Mouse (Mus musculus): ENCODE measurements around the gene Aifm2. TPM values are rescaled to one million over a fixed set of nuclear protein-coding genes. Genes with fewer than 3 reads are reported as not detected.

Aifm2 gene
- total and polyA plus RNA-seq, 2 experiments from 2014 or later = 19.2 to 21.4 TPM

GRCm38 (mm10) chr10:61782799-61783611, 67.9 kb downstream of the Aifm2 start:
- H3K9ac ChIP-seq (replicated peaks; ENCODE audit: low read length, poor library complexity, severe bottlenecking) = peak overlapping the region; percentile 100
- ATAC-seq (ENCODE audit: low FRiP score) = peak; percentile 68

GRCm38 (mm10) chr10:61783621-61784251, 68.7 kb downstream of the Aifm2 start, which contains the start of gene H2afy2:
H2afy2 (minus strand) TSS chr10:61784147.
- DNase-seq (ENCODE audit: low spot score) (peak; percentile 90), ATAC-seq (ENCODE audit: low FRiP score) (peak; percentile 89)
- H3K27ac ChIP-seq (ENCODE audit: low read depth, low read length) = peak within 1 kb of the TSS; percentile 100
- under 1% methylated on average over 50 of the region's 50 CpGs for WGBS
- TF ChIP-seq CTCF (IDR thresholded peaks at IDR 0.05) = peak; percentile 68
- H3K9me3 ChIP-seq (ENCODE audit: low read length) = no peaks in the 10 kb centered on the region
- no peaks in the 10 kb centered on the region for H3K36me3 ChIP-seq (ENCODE audit: insufficient read depth, low read length)
- peaks cover 4% of the 10 kb centered on the region; the same call in 1 of the 2 replicates for H3K4me1 ChIP-seq (ENCODE audit: insufficient read depth, low read length)
- H3K9ac ChIP-seq (replicated peaks; ENCODE audit: low read length, poor library complexity, severe bottlenecking) = peak within 1 kb of the TSS; percentile 100
- peak within 1 kb of the TSS; percentile 59 for H3K4me2 ChIP-seq (ENCODE audit: low read depth, low read length, poor library complexity, severe bottlenecking)
- peak within 1 kb of the TSS; percentile 87 for H3K4me3 ChIP-seq (ENCODE audit: low read depth, low read length)
- no peaks in the 10 kb centered on the region for H3K27me3 ChIP-seq (ENCODE audit: insufficient read depth, low read length)

More at GRCm38 (mm10) chr10:61782799-61783611, 67.9 kb downstream of the Aifm2 start:
- Histone ChIP-seq H3K27me3 (ENCODE audit: insufficient read depth, low read length) (no peaks in the 10 kb centered on the region), H3K4me1 (ENCODE audit: insufficient read depth, low read length) (peaks cover 4% of the 10 kb centered on the region; the same call in 1 of the 2 replicates), H3K4me3 (ENCODE audit: low read depth, low read length) (peak overlapping the region; percentile 87), H3K9me3 (ENCODE audit: low read length) (no peaks in the 10 kb centered on the region), H3K4me2 (ENCODE audit: low read depth, low read length, poor library complexity, severe bottlenecking) (peak overlapping the region; percentile 59), H3K36me3 (ENCODE audit: insufficient read depth, low read length) (no peaks in the 10 kb centered on the region), H3K27ac (ENCODE audit: low read depth, low read length) (peak overlapping the region; percentile 100)
- peak; percentile 70 for DNase-seq (ENCODE audit: low spot score)
- TF ChIP-seq CTCF (IDR thresholded peaks at IDR 0.05) = peak; percentile 78
- 1% methylated on average over 69 of the region's 74 CpGs for WGBS

DNA sequence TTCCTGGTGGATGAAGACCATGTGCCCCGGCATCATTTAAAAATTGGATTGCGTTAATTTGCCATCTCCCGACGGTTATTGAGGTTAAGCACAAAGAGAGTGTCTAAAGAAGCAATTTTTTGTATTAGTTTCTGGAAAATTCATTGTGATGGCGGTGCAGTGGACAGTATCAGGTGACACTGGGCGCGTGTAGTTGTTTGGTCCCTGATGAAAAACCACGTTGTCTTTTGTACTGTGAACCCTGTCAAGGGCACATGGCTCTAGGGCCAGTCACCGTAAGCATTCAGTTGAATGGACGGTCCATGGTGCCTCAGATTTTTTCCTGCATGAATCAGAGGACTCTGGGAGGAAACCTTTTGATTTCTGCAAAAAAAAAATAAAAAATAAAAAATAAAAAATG, 69.4 kb downstream of the Aifm2 start:
- Histone ChIP-seq H3K4me3 (ENCODE audit: low read depth, low read length) (peak overlapping the region; percentile 87), H3K9ac (replicated peaks; ENCODE audit: low read length, poor library complexity, severe bottlenecking) (peak overlapping the region; percentile 100), H3K4me2 (ENCODE audit: low read depth, low read length, poor library complexity, severe bottlenecking) (peak overlapping the region; percentile 59), H3K9me3 (ENCODE audit: low read length) (no peaks in the 10 kb centered on the region), H3K4me1 (ENCODE audit: insufficient read depth, low read length) (peaks cover 4% of the 10 kb centered on the region; the same call in 1 of the 2 replicates), H3K27me3 (ENCODE audit: insufficient read depth, low read length) (no peaks in the 10 kb centered on the region), H3K36me3 (ENCODE audit: insufficient read depth, low read length) (no peaks in the 10 kb centered on the region), H3K27ac (ENCODE audit: low read depth, low read length) (peak overlapping the region; percentile 100)
- 10% methylated on average over 10 of the region's 10 CpGs for WGBS
- no peak for TF ChIP-seq CTCF (IDR thresholded peaks at IDR 0.05)
- ATAC-seq (ENCODE audit: low FRiP score) (peak; percentile 53; the same call in 1 of the 2 replicates), DNase-seq (ENCODE audit: low spot score) (peak; percentile 58)

GRCm38 (mm10) chr10:61787541-61788313, 72.7 kb downstream of the Aifm2 start:
- DNase-seq (ENCODE audit: low spot score) (no peak), ATAC-seq (ENCODE audit: low FRiP score) (no peak)
- H3K27ac ChIP-seq (ENCODE audit: low read depth, low read length) = no peak overlapping the region
- no peak for TF ChIP-seq CTCF (IDR thresholded peaks at IDR 0.05)
- no peaks in the 10 kb centered on the region for H3K36me3 ChIP-seq (ENCODE audit: insufficient read depth, low read length)
- H3K4me3 ChIP-seq (ENCODE audit: low read depth, low read length) = no peak overlapping the region
- H3K9ac ChIP-seq (replicated peaks; ENCODE audit: low read length, poor library complexity, severe bottlenecking) = no peak overlapping the region
- no peak overlapping the region for H3K4me2 ChIP-seq (ENCODE audit: low read depth, low read length, poor library complexity, severe bottlenecking)
- 75% methylated on average over 10 of the region's 10 CpGs for WGBS
- H3K27me3 ChIP-seq (ENCODE audit: insufficient read depth, low read length) = no peaks in the 10 kb centered on the region
- H3K9me3 ChIP-seq (ENCODE audit: low read length) = no peaks in the 10 kb centered on the region
- 0 out of 2 replicates have a peak, but pooled peaks cover 4% of the 10 kb centered on the region for H3K4me1 ChIP-seq (ENCODE audit: insufficient read depth, low read length)

DNA sequence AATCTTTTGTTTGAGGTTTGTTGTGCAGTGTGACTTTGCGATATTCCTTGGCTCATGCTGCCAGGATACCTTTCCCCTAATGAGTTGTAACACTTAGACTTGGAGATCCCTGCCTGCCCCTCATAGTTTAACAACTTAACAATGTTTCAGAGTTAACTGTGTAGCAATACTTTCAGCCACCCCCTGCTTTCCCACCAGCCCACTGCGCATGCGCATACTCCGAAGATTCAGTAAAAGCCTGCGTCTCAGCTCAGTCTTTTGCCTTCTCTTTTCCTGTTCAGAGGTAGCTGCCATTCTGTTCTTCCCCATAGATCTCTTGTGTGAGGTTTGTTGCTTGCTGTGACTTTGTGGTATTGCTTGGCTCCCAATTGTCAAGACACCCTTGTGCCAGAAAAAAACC, 73.4 kb downstream of the Aifm2 start:
- 0 out of 2 replicates have a peak, but pooled peaks cover 4% of the 10 kb centered on the region for H3K4me1 ChIP-seq (ENCODE audit: insufficient read depth, low read length)
- no peak for DNase-seq (ENCODE audit: low spot score)

More for the DNA sequence above, 73.4 kb downstream of the Aifm2 start:
- Histone ChIP-seq H3K27ac (ENCODE audit: low read depth, low read length) (no peak overlapping the region), H3K4me2 (ENCODE audit: low read depth, low read length, poor library complexity, severe bottlenecking) (no peak overlapping the region), H3K36me3 (ENCODE audit: insufficient read depth, low read length) (no peaks in the 10 kb centered on the region), H3K4me3 (ENCODE audit: low read depth, low read length) (no peak overlapping the region), H3K27me3 (ENCODE audit: insufficient read depth, low read length) (no peaks in the 10 kb centered on the region), H3K9me3 (ENCODE audit: low read length) (no peaks in the 10 kb centered on the region), H3K9ac (replicated peaks; ENCODE audit: low read length, poor library complexity, severe bottlenecking) (no peak overlapping the region)
- WGBS = 96% methylated on average over 5 of the region's 5 CpGs
- TF ChIP-seq CTCF (IDR thresholded peaks at IDR 0.05) = no peak
- ATAC-seq (ENCODE audit: low FRiP score) = no peak

Small RNA genes within 50 kb of the gene (microRNA-seq; reads per million reads assigned to microRNA genes)
- gene Mir5108 (ENCODE audit: borderline number of aligned reads) = not detected

Other genes with a start within 250 kb of the Aifm2 start
- 11.2 and 15.5 TPM in 2 replicates for gene Lrrc20, start 239.5 kb upstream of the Aifm2 start, total RNA-seq (2014; rRNA removed)
- 8.1 and 8.3 TPM in 2 replicates for gene Lrrc20, start 239.5 kb upstream of the Aifm2 start, polyA plus RNA-seq (2015; fragmentation: Nextera tagmentation; extraction: Ambion mirVana)
- gene Npffr1, start 119.8 kb upstream of the Aifm2 start, total RNA-seq (2014; rRNA removed) = 5.4 and 5.8 TPM in 2 replicates
- gene Npffr1, start 119.8 kb upstream of the Aifm2 start, polyA plus RNA-seq (2015; fragmentation: Nextera tagmentation; extraction: Ambion mirVana) = 3.2 and 3.4 TPM in 2 replicates
- gene Ppa1, start 66.7 kb upstream of the Aifm2 start, total RNA-seq (2014; rRNA removed) = 88.8 and 111 TPM in 2 replicates
- 172 and 184 TPM in 2 replicates for gene Ppa1, start 66.7 kb upstream of the Aifm2 start, polyA plus RNA-seq (2015; fragmentation: Nextera tagmentation; extraction: Ambion mirVana)
- gene Sar1a, start 35.0 kb upstream of the Aifm2 start, total RNA-seq (2014; rRNA removed) = 141 and 167 TPM in 2 replicates
- gene Sar1a, start 35.0 kb upstream of the Aifm2 start, polyA plus RNA-seq (2015; fragmentation: Nextera tagmentation; extraction: Ambion mirVana) = 192 and 197 TPM in 2 replicates
- 59.9 and 76.1 TPM in 2 replicates for gene Tysnd1, start 19.7 kb upstream of the Aifm2 start, total RNA-seq (2014; rRNA removed)
- gene Tysnd1, start 19.7 kb upstream of the Aifm2 start, polyA plus RNA-seq (2015; fragmentation: Nextera tagmentation; extraction: Ambion mirVana) = 28.5 and 28.8 TPM in 2 replicates
- 116 and 123 TPM in 2 replicates for gene H2afy2, start 68.9 kb downstream of the Aifm2 start, total RNA-seq (2014; rRNA removed)
- gene H2afy2, start 68.9 kb downstream of the Aifm2 start, polyA plus RNA-seq (2015; fragmentation: Nextera tagmentation; extraction: Ambion mirVana) = 185 and 206 TPM in 2 replicates